Mouse (Mus musculus): ENCODE data around the gene Zdhhc1.
A peak's percentile ranks its signal among the peaks of the same experiment; 100 is the strongest.

Gene Zdhhc1

GRCm38 (mm10) chr8:105475742-105476141 lies 21.0 kb downstream of the Zdhhc1 start:
- DNase-seq, result no peak

GRCm38 (mm10) chr8:105475254-105475653 lies 21.4 kb downstream of the Zdhhc1 start:
- peak; percentile 69 for DNase-seq

- DNase-seq, result peak; percentile 35
Measured at GRCm38 (mm10) chr8:105474680-105475079, 22.0 kb downstream of the Zdhhc1 start.

- peak; percentile 89 for DNase-seq
Measured at GRCm38 (mm10) chr8:105473816-105474606, 22.7 kb downstream of the Zdhhc1 start.

- no peak for DNase-seq
Measured at GRCm38 (mm10) chr8:105472983-105473382, 23.7 kb downstream of the Zdhhc1 start.

GRCm38 (mm10) chr8:105472414-105472932 lies 24.2 kb downstream of the Zdhhc1 start:
- DNase-seq, result no peak

- peak; percentile 100 for DNase-seq
Measured at GRCm38 (mm10) chr8:105471314-105472015, 25.2 kb downstream of the Zdhhc1 start, which contains the start of gene Tppp3. Tppp3 (minus strand) TSS chr8:105471526.

- no peak for DNase-seq
Measured at GRCm38 (mm10) chr8:105470681-105471313, 25.9 kb downstream of the Zdhhc1 start.

GRCm38 (mm10) chr8:105470262-105470661 lies 26.4 kb downstream of the Zdhhc1 start:
- no peak for DNase-seq

GRCm38 (mm10) chr8:105469816-105470215 lies 26.9 kb downstream of the Zdhhc1 start:
- DNase-seq, result peak; percentile 16

- DNase-seq, result peak; percentile 85
Measured at GRCm38 (mm10) chr8:105469041-105469695, 27.5 kb downstream of the Zdhhc1 start.

- DNase-seq, result no peak
Measured at GRCm38 (mm10) chr8:105468002-105468720, 28.5 kb downstream of the Zdhhc1 start.

- peak; percentile 9 for DNase-seq
Measured at GRCm38 (mm10) chr8:105467396-105467985, 29.2 kb downstream of the Zdhhc1 start.

- peak; percentile 80 for DNase-seq
Measured at GRCm38 (mm10) chr8:105466700-105467291, 29.9 kb downstream of the Zdhhc1 start.

GRCm38 (mm10) chr8:105466246-105466645 lies 30.5 kb downstream of the Zdhhc1 start:
- no peak for DNase-seq

- DNase-seq, result peak; percentile 69
Measured at GRCm38 (mm10) chr8:105464595-105464994, 32.1 kb downstream of the Zdhhc1 start.

GRCm38 (mm10) chr8:105461085-105461803 lies 35.5 kb downstream of the Zdhhc1 start:
- peak; percentile 65 for DNase-seq

- DNase-seq, result peak; percentile 11
Measured at GRCm38 (mm10) chr8:105455218-105455617, 41.5 kb downstream of the Zdhhc1 start.

GRCm38 (mm10) chr8:105454088-105454487 lies 42.6 kb downstream of the Zdhhc1 start:
- DNase-seq, result peak; percentile 82

- DNase-seq, result peak; percentile 24
Measured at GRCm38 (mm10) chr8:105453296-105453695, 43.4 kb downstream of the Zdhhc1 start.

Data from lung, postnatal 10 days (tissue).